Mouse (Mus musculus): ENCODE measurements around the gene Klk8. TPM values are rescaled to one million over a fixed set of nuclear protein-coding genes. Genes with fewer than 3 reads are reported as not detected.

Klk8 gene
- polyA plus RNA-seq, 1 experiment from 2014 or later, result 9.6 TPM

GRCm38 (mm10) chr7:43774364-43774763 is 23.0 kb upstream of the Klk8 start, which contains the start of gene Klk11:
Klk11 (plus strand) TSS chr7:43774604.
- DNase-seq (ENCODE audit: low spot score), result no peak
- Histone ChIP-seq H3K4me1 (ENCODE audit: control insufficient read depth, insufficient read depth, low read length) (no peaks in the 10 kb centered on the region), H3K9ac (ENCODE audit: low read length) (no peak within 1 kb of the TSS), H3K27me3 (replicated peaks; ENCODE audit: control insufficient read depth, insufficient read depth, low read length) (no peaks in the 10 kb centered on the region), H3K4me2 (ENCODE audit: low read length) (no peak within 1 kb of the TSS), H3K36me3 (ENCODE audit: control insufficient read depth, insufficient read depth, low read length) (no peaks in the 10 kb centered on the region), H3K27ac (ENCODE audit: low read depth, low read length) (no peak within 1 kb of the TSS), H3K9me3 (replicated peaks; ENCODE audit: control insufficient read depth, low read length) (no peaks in the 10 kb centered on the region), H3K4me3 (ENCODE audit: low read depth, low read length) (no peak within 1 kb of the TSS)
- 92% methylated on average over 5 of the region's 5 CpGs for WGBS
- ATAC-seq, result no peak

- ATAC-seq, result no peak
- Histone ChIP-seq H3K27me3 (replicated peaks; ENCODE audit: control insufficient read depth, insufficient read depth, low read length) (no peaks in the 10 kb centered on the region), H3K27ac (ENCODE audit: low read depth, low read length) (no peak overlapping the region), H3K4me3 (ENCODE audit: low read depth, low read length) (no peak overlapping the region), H3K4me1 (ENCODE audit: control insufficient read depth, insufficient read depth, low read length) (no peaks in the 10 kb centered on the region), H3K36me3 (ENCODE audit: control insufficient read depth, insufficient read depth, low read length) (no peaks in the 10 kb centered on the region), H3K9ac (ENCODE audit: low read length) (no peak overlapping the region), H3K9me3 (replicated peaks; ENCODE audit: control insufficient read depth, low read length) (no peaks in the 10 kb centered on the region), H3K4me2 (ENCODE audit: low read length) (no peak overlapping the region)
- no peak for DNase-seq (ENCODE audit: low spot score)
- WGBS, result 47% methylated on average over 6 of the region's 6 CpGs
These were observed 22.6 kb upstream of the Klk8 start for GRCm38 (mm10) chr7:43774802-43775201.

- no peak overlapping the region for H3K4me3 ChIP-seq (ENCODE audit: low read depth, low read length)
These were observed 21.9 kb upstream of the Klk8 start for GRCm38 (mm10) chr7:43775311-43776057.

GRCm38 (mm10) chr7:43776506-43776905 is 20.9 kb upstream of the Klk8 start:
- no peak for ATAC-seq
- WGBS, result 81% methylated on average over 5 of the region's 5 CpGs
- Histone ChIP-seq H3K4me2 (ENCODE audit: low read length) (no peak overlapping the region), H3K36me3 (ENCODE audit: control insufficient read depth, insufficient read depth, low read length) (no peaks in the 10 kb centered on the region), H3K9me3 (replicated peaks; ENCODE audit: control insufficient read depth, low read length) (no peaks in the 10 kb centered on the region), H3K9ac (ENCODE audit: low read length) (no peak overlapping the region), H3K4me1 (ENCODE audit: control insufficient read depth, insufficient read depth, low read length) (no peaks in the 10 kb centered on the region), H3K27me3 (replicated peaks; ENCODE audit: control insufficient read depth, insufficient read depth, low read length) (no peaks in the 10 kb centered on the region), H3K27ac (ENCODE audit: low read depth, low read length) (no peak overlapping the region), H3K4me3 (ENCODE audit: low read depth, low read length) (no peak overlapping the region)
- no peak for DNase-seq (ENCODE audit: low spot score)

More at GRCm38 (mm10) chr7:43775311-43776057, 21.9 kb upstream of the Klk8 start:
- Histone ChIP-seq H3K9ac (ENCODE audit: low read length) (no peak overlapping the region), H3K4me2 (ENCODE audit: low read length) (no peak overlapping the region), H3K9me3 (replicated peaks; ENCODE audit: control insufficient read depth, low read length) (no peaks in the 10 kb centered on the region), H3K4me1 (ENCODE audit: control insufficient read depth, insufficient read depth, low read length) (no peaks in the 10 kb centered on the region), H3K27me3 (replicated peaks; ENCODE audit: control insufficient read depth, insufficient read depth, low read length) (no peaks in the 10 kb centered on the region), H3K27ac (ENCODE audit: low read depth, low read length) (no peak overlapping the region), H3K36me3 (ENCODE audit: control insufficient read depth, insufficient read depth, low read length) (no peaks in the 10 kb centered on the region)
- WGBS, result 43% methylated on average over 5 of the region's 7 CpGs
- no peak for DNase-seq (ENCODE audit: low spot score)
- no peak for ATAC-seq

GRCm38 (mm10) chr7:43777423-43777822 is 20.0 kb upstream of the Klk8 start:
- Histone ChIP-seq H3K36me3 (ENCODE audit: control insufficient read depth, insufficient read depth, low read length) (no peaks in the 10 kb centered on the region), H3K4me1 (ENCODE audit: control insufficient read depth, insufficient read depth, low read length) (no peaks in the 10 kb centered on the region), H3K27ac (ENCODE audit: low read depth, low read length) (no peak overlapping the region), H3K9ac (ENCODE audit: low read length) (no peak overlapping the region), H3K4me2 (ENCODE audit: low read length) (no peak overlapping the region), H3K9me3 (replicated peaks; ENCODE audit: control insufficient read depth, low read length) (no peaks in the 10 kb centered on the region), H3K4me3 (ENCODE audit: low read depth, low read length) (no peak overlapping the region), H3K27me3 (replicated peaks; ENCODE audit: control insufficient read depth, insufficient read depth, low read length) (no peaks in the 10 kb centered on the region)
- 89% methylated on average over 12 of the region's 12 CpGs for WGBS
- no peak for ATAC-seq
- no peak for DNase-seq (ENCODE audit: low spot score)

- Histone ChIP-seq H3K9me3 (replicated peaks; ENCODE audit: control insufficient read depth, low read length) (no peaks in the 10 kb centered on the region), H3K36me3 (ENCODE audit: control insufficient read depth, insufficient read depth, low read length) (no peaks in the 10 kb centered on the region), H3K4me2 (ENCODE audit: low read length) (no peak overlapping the region), H3K9ac (ENCODE audit: low read length) (no peak overlapping the region), H3K4me1 (ENCODE audit: control insufficient read depth, insufficient read depth, low read length) (no peaks in the 10 kb centered on the region), H3K4me3 (ENCODE audit: low read depth, low read length) (no peak overlapping the region), H3K27ac (ENCODE audit: low read depth, low read length) (no peak overlapping the region), H3K27me3 (replicated peaks; ENCODE audit: control insufficient read depth, insufficient read depth, low read length) (no peaks in the 10 kb centered on the region)
- DNase-seq (ENCODE audit: low spot score) (no peak), ATAC-seq (no peak)
- 86% methylated on average over 10 of the region's 10 CpGs for WGBS
These were observed 19.0 kb upstream of the Klk8 start for GRCm38 (mm10) chr7:43778176-43778970.

GRCm38 (mm10) chr7:43780241-43780640 is 17.1 kb upstream of the Klk8 start:
- no peak for ATAC-seq
- no peak overlapping the region for H3K27ac ChIP-seq (ENCODE audit: low read depth, low read length)
- H3K36me3 ChIP-seq (ENCODE audit: control insufficient read depth, insufficient read depth, low read length), result no peaks in the 10 kb centered on the region
- no peaks in the 10 kb centered on the region for H3K4me1 ChIP-seq (ENCODE audit: control insufficient read depth, insufficient read depth, low read length)
- H3K4me2 ChIP-seq (ENCODE audit: low read length), result no peak overlapping the region
- WGBS, result 69% methylated on average over 6 of the region's 6 CpGs
- H3K9me3 ChIP-seq (replicated peaks; ENCODE audit: control insufficient read depth, low read length), result no peaks in the 10 kb centered on the region
- no peaks in the 10 kb centered on the region for H3K27me3 ChIP-seq (replicated peaks; ENCODE audit: control insufficient read depth, insufficient read depth, low read length)
- DNase-seq (ENCODE audit: low spot score), result no peak
- no peak overlapping the region for H3K4me3 ChIP-seq (ENCODE audit: low read depth, low read length)
- H3K9ac ChIP-seq (ENCODE audit: low read length), result no peak overlapping the region

- ATAC-seq (no peak), DNase-seq (ENCODE audit: low spot score) (no peak)
- Histone ChIP-seq H3K36me3 (ENCODE audit: control insufficient read depth, insufficient read depth, low read length) (no peaks in the 10 kb centered on the region), H3K4me1 (ENCODE audit: control insufficient read depth, insufficient read depth, low read length) (no peaks in the 10 kb centered on the region), H3K27me3 (replicated peaks; ENCODE audit: control insufficient read depth, insufficient read depth, low read length) (no peaks in the 10 kb centered on the region), H3K4me3 (ENCODE audit: low read depth, low read length) (no peak within 1 kb of the TSS), H3K4me2 (ENCODE audit: low read length) (no peak within 1 kb of the TSS), H3K9ac (ENCODE audit: low read length) (no peak within 1 kb of the TSS), H3K9me3 (replicated peaks; ENCODE audit: control insufficient read depth, low read length) (no peaks in the 10 kb centered on the region), H3K27ac (ENCODE audit: low read depth, low read length) (no peak within 1 kb of the TSS)
- WGBS, result 36% methylated on average over 5 of the region's 5 CpGs
These were observed 16.6 kb upstream of the Klk8 start, which contains the start of gene Klk10 for GRCm38 (mm10) chr7:43780746-43781145. Klk10 (plus strand) TSS chr7:43781035.

- DNase-seq (ENCODE audit: low spot score) (no peak), ATAC-seq (no peak)
- WGBS, result 92% methylated on average over 11 of the region's 11 CpGs
- Histone ChIP-seq H3K4me2 (ENCODE audit: low read length) (no peak overlapping the region), H3K4me3 (ENCODE audit: low read depth, low read length) (no peak overlapping the region), H3K27ac (ENCODE audit: low read depth, low read length) (no peak overlapping the region), H3K27me3 (replicated peaks; ENCODE audit: control insufficient read depth, insufficient read depth, low read length) (no peaks in the 10 kb centered on the region), H3K9me3 (replicated peaks; ENCODE audit: control insufficient read depth, low read length) (no peaks in the 10 kb centered on the region), H3K4me1 (ENCODE audit: control insufficient read depth, insufficient read depth, low read length) (no peaks in the 10 kb centered on the region), H3K36me3 (ENCODE audit: control insufficient read depth, insufficient read depth, low read length) (no peaks in the 10 kb centered on the region), H3K9ac (ENCODE audit: low read length) (no peak overlapping the region)
These were observed 15.8 kb upstream of the Klk8 start for GRCm38 (mm10) chr7:43781541-43781940.
